Mouse (Mus musculus) gastrocnemius, postnatal 4 days (tissue): ENCODE measurements at regions not wholly inside any gene's neighbourhood (a gene's known extent, or its start where the extent isn't known, plus 50 kb on each side); places are given as distances from the start of the nearest gene placed in this dataset. TPM values are rescaled to one million over a fixed set of nuclear protein-coding genes. Genes with fewer than 3 reads are reported as not detected.

Experiments
- microRNA-seq: library from miRNA; unstranded; fragments of <30 nt; microRNA quantifications from one replicate; pipeline ENCODE4 v1.2.0, GENCODE M21; 2021

Small RNA genes in the stretch of these regions (microRNA-seq; reads per million reads assigned to microRNA genes)
- gene Gm26190: not detected
